Mouse (Mus musculus): ENCODE measurements at regions not wholly inside any gene's neighbourhood (a gene's known extent, or its start where the extent isn't known, plus 50 kb on each side); places are given as distances from the start of the nearest gene placed in this dataset.

DNA sequence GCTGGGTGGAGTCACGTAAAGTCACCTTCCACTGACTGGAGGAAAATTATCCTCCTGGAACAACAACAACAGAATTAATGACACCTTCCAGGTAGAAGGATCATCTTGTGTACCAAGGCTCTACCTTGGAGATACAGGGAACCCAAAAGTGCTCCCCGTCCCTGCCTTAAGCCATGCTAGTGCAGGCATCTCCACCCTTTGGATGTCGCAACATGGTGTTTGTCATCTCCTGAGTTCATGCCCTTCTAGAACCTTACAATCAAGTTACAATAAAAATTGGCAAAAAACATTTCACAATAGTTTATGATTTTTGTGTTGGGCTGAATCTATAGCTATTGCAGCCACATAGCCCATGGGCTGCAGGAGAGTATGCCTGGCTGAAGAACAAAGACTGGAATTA, 305.5 kb downstream of the Epha4 start:
- TF ChIP-seq CTCF (IDR thresholded peaks at IDR 0.05; ENCODE audit: insufficient read depth, low read length) (no peak), POLR2A (IDR thresholded peaks at IDR 0.05; ENCODE audit: borderline replicate concordance, extremely low read depth, low read depth, low read length) (no peak)
